Mouse (Mus musculus) forebrain, embryonic 16.5 days (tissue): ENCODE results near the gene Ano8. TPM values are rescaled to one million over a fixed set of nuclear protein-coding genes. Genes with fewer than 3 reads are reported as not detected.
"Not testable (repeated sequence)": the region's sequence is repeated elsewhere in the genome, so short reads cannot be mapped to it uniquely, and the experiment has no call there.

Experiments used
- ATAC-seq: fragments of 200-750 bp; cut with Nextera tagmentation; 2 replicates; pipeline ENCODE4 v1.8.0; 2017; ENCODE audit warnings: mild to moderate bottlenecking, moderate library complexity
- H3K27ac ChIP-seq: fragments of 300-500 bp; sonication (generic); 2 replicates; pipeline ENCODE4 v1.5.1; 2014; ENCODE audit warnings: low read length, control low read depth
- H3K27me3 ChIP-seq: fragments of 300-500 bp; sonication (generic); replicated peaks from 2 replicates; pipeline ENCODE4 v1.6.1; 2014; ENCODE audit warnings: low read length; ENCODE audit not compliant: control insufficient read depth, insufficient read depth
- H3K36me3 ChIP-seq: fragments of 300-500 bp; sonication (generic); 2 replicates; pipeline ENCODE4 v1.6.1; 2014; ENCODE audit not compliant: control insufficient read depth, insufficient read depth
- H3K4me1 ChIP-seq: fragments of 300-500 bp; sonication (generic); replicated peaks from 2 replicates; pipeline ENCODE4 v1.6.1; 2014; ENCODE audit warnings: low read length; ENCODE audit not compliant: control insufficient read depth, insufficient read depth
- H3K4me2 ChIP-seq: fragments of 300-500 bp; sonication (generic); 2 replicates; pipeline ENCODE4 v1.6.1; 2014; ENCODE audit warnings: mild to moderate bottlenecking, low read length, control low read depth
- H3K4me3 ChIP-seq: fragments of 300-500 bp; sonication (generic); replicated peaks from 2 replicates; pipeline ENCODE4 v1.5.1; 2014; ENCODE audit warnings: mild to moderate bottlenecking, low read length, control low read depth
- H3K9ac ChIP-seq: fragments of 300-500 bp; sonication (generic); replicated peaks from 2 replicates; pipeline ENCODE4 v1.6.1; 2014; ENCODE audit warnings: low read depth, low read length, control low read depth
- H3K9me3 ChIP-seq: fragments of 300-500 bp; sonication (generic); 2 replicates; pipeline ENCODE4 v1.6.1; 2016; ENCODE audit warnings: low read length; ENCODE audit not compliant: control insufficient read depth
- WGBS: fragments of 180-500 bp; shearing (Covaris S2); extraction: QIAGEN DNeasy Blood & Tissue Kit; methylation state at CpG from one replicate; pipeline ENCODE4 v1.1.7; 2014; 5-methylcytosine and 5-hydroxymethylcytosine counted together
- polyA plus RNA-seq: library from polyadenylated mRNA; unstranded; fragments of >200 nt; fragmentation: Nextera tagmentation; extraction: Ambion mirVana; gene quantifications from 2 replicates; pipeline ENCODE4 v1.2.1, GENCODE M21; 2015

Ano8 gene
- polyA plus RNA-seq, 1 experiment from 2014 or later: 4.4 TPM

DNA sequence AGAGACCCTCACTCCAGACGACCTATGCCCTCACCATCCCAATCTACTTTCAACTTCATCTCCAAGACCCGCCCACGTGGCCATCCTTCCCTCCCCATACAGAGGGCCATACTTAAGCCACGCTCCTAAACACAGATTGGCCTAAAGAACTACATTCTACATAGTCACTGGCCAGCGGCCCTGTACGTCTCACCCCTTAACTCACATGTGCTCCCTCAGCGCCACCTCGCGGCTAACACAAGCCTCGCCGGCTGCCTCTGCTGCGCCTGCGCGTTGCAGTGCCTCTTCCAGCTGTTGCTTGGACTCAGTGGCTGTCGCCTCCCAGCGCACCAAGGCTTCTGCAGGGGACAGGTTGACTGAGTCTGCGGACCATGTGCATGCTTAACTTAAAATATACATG is 35.9 kb upstream of the Ano8 start:
- H3K27me3 ChIP-seq: peaks cover 22% of the 10 kb centered on the region
- no peaks in the 10 kb centered on the region for H3K36me3 ChIP-seq
- peak; percentile 76 for ATAC-seq
- WGBS: 3% methylated on average over 17 of the region's 17 CpGs
- H3K4me3 ChIP-seq: no peak overlapping the region
- no peak overlapping the region for H3K27ac ChIP-seq
- H3K9ac ChIP-seq: no peak overlapping the region
- H3K4me2 ChIP-seq: peak overlapping the region; percentile 22; the same call in 1 of the 2 replicates
- peaks cover 7% of the 10 kb centered on the region; the same call in 1 of the 2 replicates for H3K4me1 ChIP-seq
- H3K9me3 ChIP-seq: no peaks in the 10 kb centered on the region

DNA sequence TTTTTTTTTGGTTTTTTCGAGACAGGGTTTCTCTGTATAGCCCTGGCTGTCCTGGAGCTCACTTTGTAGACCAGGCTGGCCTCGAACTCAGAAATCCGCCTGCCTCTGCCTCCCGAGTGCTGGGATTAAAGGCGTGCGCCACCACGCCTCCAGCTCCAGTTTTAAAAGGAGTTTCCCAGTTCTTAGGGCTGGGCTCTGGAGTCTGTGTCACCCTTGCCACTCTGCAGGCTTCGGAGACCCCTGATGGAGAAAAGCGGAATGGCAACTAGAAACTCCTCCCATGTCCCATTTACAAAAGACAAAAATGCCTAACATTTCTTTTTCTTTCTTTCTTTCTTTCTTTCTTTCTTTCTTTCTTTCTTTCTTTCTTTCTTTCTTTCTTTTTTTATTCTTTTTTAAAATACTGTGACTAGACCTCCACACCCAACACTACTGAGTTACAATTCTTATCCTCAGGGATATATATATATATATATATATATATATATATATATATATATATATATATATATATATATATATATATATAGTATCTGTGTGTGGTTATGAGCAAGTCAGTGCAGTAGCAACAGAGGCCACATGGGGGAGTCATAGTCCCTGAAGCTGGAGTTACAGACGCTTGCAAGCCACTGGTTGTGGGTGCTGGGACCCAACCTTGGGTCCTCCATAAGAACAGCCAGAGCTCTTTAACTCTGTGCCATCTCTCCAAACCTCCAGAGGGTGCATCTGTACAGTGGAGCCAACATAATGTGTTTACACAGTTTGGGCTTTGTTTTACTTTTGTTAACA is 33.5 kb upstream of the Ano8 start:
- H3K27ac ChIP-seq, H3K4me3 ChIP-seq: not testable (repeated sequence)

DNA sequence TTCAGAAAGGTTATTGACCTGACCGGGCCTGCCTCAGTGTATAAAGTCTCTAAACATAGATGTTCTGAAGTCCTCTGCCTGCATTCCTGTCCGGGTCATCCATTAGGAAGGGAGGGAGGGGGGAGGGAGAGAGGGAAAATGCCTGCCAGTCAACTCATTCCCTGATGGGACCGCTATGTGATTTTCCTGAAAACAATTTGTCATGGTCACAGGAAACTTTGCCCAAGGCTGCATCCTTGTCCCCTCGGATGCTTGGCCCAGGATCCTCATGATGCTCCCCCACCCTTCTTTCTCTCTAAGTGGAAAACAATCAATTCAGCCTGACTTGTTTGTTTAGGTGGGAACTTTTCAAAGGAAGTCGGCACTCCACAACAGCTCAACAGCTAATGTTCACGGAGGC is 31.0 kb upstream of the Ano8 start:
- H3K9ac ChIP-seq: no peak overlapping the region
- H3K4me2 ChIP-seq: no peak overlapping the region
- peaks cover 3% of the 10 kb centered on the region; the same call in 1 of the 2 replicates for H3K4me1 ChIP-seq
- no peaks in the 10 kb centered on the region for H3K36me3 ChIP-seq
- H3K4me3 ChIP-seq: no peak overlapping the region
- no peak for ATAC-seq
- no peak overlapping the region for H3K27ac ChIP-seq
- 38% methylated on average over 6 of the region's 6 CpGs for WGBS
- no peaks in the 10 kb centered on the region for H3K9me3 ChIP-seq
- H3K27me3 ChIP-seq: 0 out of 2 replicates have a peak, but pooled peaks cover 4% of the 10 kb centered on the region

More for the DNA sequence above, 33.5 kb upstream of the Ano8 start:
- H3K4me2 ChIP-seq, H3K36me3 ChIP-seq, H3K9me3 ChIP-seq, H3K4me1 ChIP-seq, H3K9ac ChIP-seq, H3K27me3 ChIP-seq: not testable (repeated sequence)
- ATAC-seq: 0 out of 2 replicates have a peak, but pooled peaks have one; percentile 39
- WGBS: 39% methylated on average over 9 of the region's 10 CpGs

DNA sequence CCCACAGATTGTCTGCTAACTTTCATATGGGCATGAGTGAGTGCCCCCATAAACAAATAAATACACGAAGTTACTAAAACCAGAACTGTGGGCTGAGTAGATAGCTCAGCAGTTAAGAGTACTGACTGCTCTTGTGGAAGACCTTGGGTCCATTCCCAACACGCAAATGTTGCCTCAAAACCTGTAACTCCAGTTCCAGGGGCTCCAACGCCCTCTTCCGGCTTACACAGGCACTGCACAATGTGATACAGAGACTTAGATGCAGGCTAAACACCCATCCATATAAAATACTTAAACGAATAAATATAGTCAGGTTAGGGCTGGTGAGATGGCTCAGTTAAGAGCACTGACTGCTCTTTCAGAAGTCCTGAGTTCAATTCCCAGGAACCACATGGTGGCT is 29.3 kb upstream of the Ano8 start:
- Histone ChIP-seq H3K9me3 (no peaks in the 10 kb centered on the region), H3K27me3 (0 out of 2 replicates have a peak, but pooled peaks cover 6% of the 10 kb centered on the region), H3K4me2 (no peak overlapping the region), H3K4me1 (no peaks in the 10 kb centered on the region), H3K36me3 (no peaks in the 10 kb centered on the region), H3K27ac (no peak overlapping the region), H3K4me3 (no peak overlapping the region), H3K9ac (no peak overlapping the region)
- ATAC-seq: no peak
- 79% methylated on average over 5 of the region's 5 CpGs for WGBS

DNA sequence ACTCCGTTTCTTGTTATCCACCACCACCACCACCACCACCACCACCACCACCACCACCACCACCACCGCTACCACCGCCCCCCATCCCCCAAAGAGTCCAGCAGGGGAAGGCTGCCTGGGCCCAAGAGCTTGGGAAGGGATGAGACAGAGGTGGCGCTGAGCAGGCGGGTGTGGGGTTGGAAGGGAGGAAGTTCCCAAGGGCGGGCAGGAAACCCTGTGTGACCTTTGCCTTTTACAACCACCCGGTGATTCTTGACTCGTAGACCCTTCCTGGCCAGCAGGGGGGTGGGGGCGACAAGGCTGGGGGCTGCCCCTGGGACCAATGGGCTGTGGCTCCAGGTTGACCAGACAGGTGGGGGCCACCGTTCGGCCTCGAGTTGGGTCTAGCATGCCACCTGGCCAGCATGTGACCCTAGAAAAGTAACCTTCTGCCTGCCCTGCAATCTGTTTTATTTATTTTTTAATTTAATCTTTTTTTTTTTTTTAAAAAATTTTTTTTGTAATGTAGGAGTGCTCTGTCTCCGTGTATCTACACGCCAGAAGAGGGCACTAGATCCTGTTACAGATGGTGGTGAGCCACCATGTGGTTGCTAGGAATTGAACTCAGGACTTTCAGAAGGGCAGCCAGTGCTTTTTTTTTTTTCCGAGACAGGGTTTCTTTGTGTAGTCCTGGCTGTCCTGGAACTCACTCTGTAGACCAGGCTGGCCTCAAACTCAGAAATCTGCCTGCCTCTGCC is 27.4 kb upstream of the Ano8 start:
- no peak overlapping the region for H3K4me2 ChIP-seq
- no peak for ATAC-seq
- H3K36me3 ChIP-seq: no peaks in the 10 kb centered on the region
- WGBS: 77% methylated on average over 15 of the region's 15 CpGs
- no peak overlapping the region for H3K27ac ChIP-seq
- H3K9me3 ChIP-seq: no peaks in the 10 kb centered on the region
- H3K4me1 ChIP-seq: no peaks in the 10 kb centered on the region; the same call in 1 of the 2 replicates
- peaks cover 20% of the 10 kb centered on the region for H3K27me3 ChIP-seq
- no peak overlapping the region for H3K9ac ChIP-seq
- no peak overlapping the region for H3K4me3 ChIP-seq

DNA sequence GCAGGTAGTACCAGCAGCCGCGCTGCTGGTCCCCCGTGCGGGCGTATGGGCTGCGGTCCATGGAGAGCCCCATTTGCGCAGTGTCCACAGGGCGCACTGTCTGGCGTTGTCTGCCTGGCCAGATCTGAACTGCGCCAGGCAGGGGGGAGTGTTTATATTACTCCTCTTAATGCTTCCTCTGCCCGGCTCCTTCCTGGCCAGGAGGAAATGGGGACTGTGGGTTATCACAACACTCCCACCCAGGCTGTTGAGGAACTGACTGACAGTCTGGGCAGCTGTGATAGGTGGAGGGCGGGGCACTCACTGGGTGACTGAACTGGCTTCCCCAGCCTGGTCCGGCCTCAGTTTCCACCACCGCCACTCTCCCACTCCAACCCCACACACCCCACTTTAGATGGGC is 25.9 kb upstream of the Ano8 start, which contains the start of gene Plvap:
Gene Plvap (minus strand): TSS at position 109 of the 400 bp plus-strand sequence.
- no peaks in the 10 kb centered on the region for H3K9me3 ChIP-seq
- no peaks in the 10 kb centered on the region for H3K36me3 ChIP-seq
- ATAC-seq: no peak
- no peak within 1 kb of the TSS for H3K4me2 ChIP-seq
- no peak within 1 kb of the TSS for H3K9ac ChIP-seq
- 72% methylated on average over 14 of the region's 14 CpGs for WGBS
- H3K27ac ChIP-seq: no peak within 1 kb of the TSS
- H3K4me3 ChIP-seq: no peak within 1 kb of the TSS
- H3K27me3 ChIP-seq: peaks cover 34% of the 10 kb centered on the region
- H3K4me1 ChIP-seq: peaks cover 6% of the 10 kb centered on the region; the same call in 1 of the 2 replicates

DNA sequence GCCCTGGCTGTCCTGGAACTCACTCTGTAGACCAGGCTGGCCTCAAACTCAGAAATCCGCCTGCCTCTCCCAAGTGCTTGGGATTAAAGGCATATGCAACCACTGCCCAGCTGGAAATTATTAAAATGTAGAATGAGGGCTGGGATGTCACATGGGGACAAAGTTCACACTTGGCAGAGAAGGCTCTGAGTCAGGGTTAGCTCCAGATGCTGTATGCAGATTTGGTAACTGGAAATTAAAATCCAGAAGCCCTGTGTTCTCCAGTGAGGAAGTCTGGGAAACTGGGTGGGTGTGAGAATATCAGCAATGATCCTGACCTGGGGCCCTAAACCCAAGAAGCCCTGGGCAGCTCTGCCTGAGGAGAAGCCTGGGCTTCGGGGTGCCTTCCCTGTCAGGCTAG is 23.6 kb upstream of the Ano8 start:
- Histone ChIP-seq H3K27ac (no peak overlapping the region), H3K9me3 (no peaks in the 10 kb centered on the region), H3K36me3 (no peaks in the 10 kb centered on the region), H3K4me3 (no peak overlapping the region), H3K27me3 (peaks cover 43% of the 10 kb centered on the region), H3K9ac (no peak overlapping the region), H3K4me2 (no peak overlapping the region), H3K4me1 (peaks cover 6% of the 10 kb centered on the region; the same call in 1 of the 2 replicates)
- 72% methylated on average over 2 of the region's 2 CpGs for WGBS
- ATAC-seq: no peak

DNA sequence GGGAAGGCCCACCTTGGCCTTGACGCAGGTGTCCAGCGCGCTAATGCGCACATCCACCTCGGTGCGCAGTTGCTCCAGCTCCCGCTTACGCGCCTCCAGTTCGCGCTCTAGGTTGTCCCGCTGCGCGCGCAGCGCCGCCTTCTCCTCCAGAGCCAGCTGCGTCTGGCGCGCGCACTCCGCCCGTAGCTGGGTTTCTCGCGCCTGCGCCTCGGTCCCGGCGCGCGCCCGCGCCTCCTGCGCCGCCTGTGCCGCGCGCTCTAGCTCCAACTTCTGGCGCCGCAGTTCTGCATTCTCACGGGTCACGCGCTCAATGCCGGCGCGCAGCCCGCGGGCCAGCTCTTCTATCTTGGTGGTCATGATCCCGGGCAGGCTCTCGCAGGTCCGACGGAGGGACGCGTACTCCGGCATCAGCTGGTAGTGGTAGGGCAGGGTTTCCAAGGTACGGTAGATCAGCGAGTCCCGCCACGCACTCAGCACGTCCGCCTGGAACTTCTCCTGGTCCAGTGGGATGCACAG is 21.9 kb upstream of the Ano8 start:
- Histone ChIP-seq H3K4me3 (peak overlapping the region; percentile 47), H3K9ac (peak overlapping the region; percentile 55), H3K27me3 (peaks cover 43% of the 10 kb centered on the region), H3K36me3 (no peaks in the 10 kb centered on the region), H3K9me3 (no peaks in the 10 kb centered on the region), H3K4me2 (peak overlapping the region; percentile 73), H3K4me1 (peaks cover 6% of the 10 kb centered on the region; the same call in 1 of the 2 replicates), H3K27ac (no peak overlapping the region)
- WGBS: under 1% methylated on average over 57 of the region's 61 CpGs
- ATAC-seq: peak; percentile 92

DNA sequence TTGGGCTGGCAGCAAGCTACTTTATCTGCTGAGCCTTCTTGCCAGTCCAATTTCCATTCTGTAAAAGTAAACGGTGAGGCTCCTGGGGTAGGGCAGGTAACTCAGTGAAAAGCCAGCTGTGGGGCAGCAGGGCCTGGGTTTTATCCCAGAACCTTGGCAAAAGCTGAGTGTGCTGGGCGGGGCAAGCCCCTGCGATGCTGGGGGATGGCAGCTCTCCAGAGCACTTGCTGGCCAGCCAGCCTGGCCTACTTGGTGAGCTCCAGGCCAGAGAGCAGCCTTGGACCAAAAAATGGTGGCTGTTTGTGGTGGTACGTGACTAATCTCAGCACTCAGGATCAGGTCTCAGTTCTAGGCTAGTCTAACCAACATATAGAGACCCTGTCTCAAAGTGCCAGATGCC is 20.2 kb upstream of the Ano8 start:
- Histone ChIP-seq H3K4me1 (peaks cover 6% of the 10 kb centered on the region; the same call in 1 of the 2 replicates), H3K9ac (no peak overlapping the region), H3K4me3 (no peak overlapping the region), H3K27me3 (peaks cover 43% of the 10 kb centered on the region), H3K36me3 (no peaks in the 10 kb centered on the region), H3K4me2 (no peak overlapping the region), H3K9me3 (no peaks in the 10 kb centered on the region), H3K27ac (no peak overlapping the region)
- WGBS: 82% methylated on average over 4 of the region's 4 CpGs
- no peak for ATAC-seq
